Mouse (Mus musculus) induced T-regulatory cell, adult 2 months (primary cell): ENCODE data around the gene Cox20.

Experiments used
- DNase-seq: peaks from one replicate; pipeline ENCODE4 v3.0.0-alpha.2; 2012; ENCODE audit warnings: low read depth

Gene Cox20

GRCm38 (mm10) chr1:178357776-178358710, 39.1 kb downstream of the Cox20 start:
- DNase-seq, result no peak

- DNase-seq, result no peak
These were observed 41.3 kb downstream of the Cox20 start for GRCm38 (mm10) chr1:178360264-178360663.

- DNase-seq, result peak; percentile 46
These were observed 41.8 kb downstream of the Cox20 start for GRCm38 (mm10) chr1:178360702-178361101.

- no peak for DNase-seq
These were observed 46.2 kb downstream of the Cox20 start for GRCm38 (mm10) chr1:178365171-178365570.

DNA sequence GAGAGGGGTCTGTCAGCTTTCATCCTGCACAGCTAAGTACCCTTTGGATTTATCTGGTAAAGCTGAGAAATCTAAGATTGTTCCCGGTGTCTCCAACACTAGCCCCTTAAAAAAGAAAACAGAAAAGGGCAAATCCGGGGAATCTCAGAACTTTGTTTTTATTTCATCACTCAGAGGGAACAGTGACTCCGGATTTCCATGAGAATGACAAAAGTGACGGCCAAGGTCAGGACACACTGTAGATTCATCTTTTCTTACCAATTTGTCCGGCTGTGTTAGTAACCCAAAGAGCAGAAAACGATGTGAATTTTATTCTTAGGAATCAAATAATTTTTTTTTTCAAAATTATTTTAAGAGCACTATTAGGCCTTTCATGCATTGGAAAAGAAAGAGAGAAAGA, 49.2 kb downstream of the Cox20 start:
- DNase-seq, result no peak

DNA sequence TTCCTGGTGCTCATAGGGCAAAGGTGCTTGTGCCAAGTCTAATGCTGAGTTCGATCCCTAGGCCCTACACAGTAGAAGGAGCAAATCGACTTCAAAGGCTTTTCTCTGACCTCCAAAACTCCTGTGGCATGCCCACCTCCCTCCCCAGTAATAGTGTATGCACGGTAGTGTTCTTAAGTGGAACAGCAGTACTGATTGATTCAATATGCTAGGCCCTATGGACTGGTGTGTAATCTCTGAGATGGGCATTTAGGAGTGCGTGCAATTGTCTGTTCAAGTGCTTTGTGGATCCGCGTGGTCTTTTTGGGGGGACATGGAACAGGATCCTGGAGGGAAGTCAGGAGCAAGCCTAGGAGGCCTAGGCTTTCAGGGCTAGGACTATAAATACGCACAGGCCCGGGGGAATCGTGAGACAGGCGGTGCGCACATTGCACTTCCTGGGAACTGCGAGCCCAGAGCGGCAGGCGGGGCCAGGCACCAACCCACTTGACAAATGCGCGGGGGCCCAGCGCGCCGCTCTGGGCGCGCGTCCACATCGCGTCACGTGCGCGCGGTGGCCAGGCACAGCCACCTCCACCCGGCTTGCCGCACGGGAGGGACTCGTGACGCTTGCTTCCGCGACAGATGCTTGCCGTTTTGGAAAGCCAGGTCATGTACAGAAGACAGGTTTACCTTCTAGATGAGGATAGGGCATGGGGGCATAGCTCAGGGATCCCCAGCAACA, 49.8 kb downstream of the Cox20 start:
- DNase-seq, result peak; percentile 93

GRCm38 (mm10) chr1:178369272-178369651, 50.3 kb downstream of the Cox20 start:
- DNase-seq, result no peak
